Mouse (Mus musculus) thymus, adult 2 months (tissue): Measurements from ENCODE around the gene Gan.

Source experiments
- CTCF ChIP-seq: fragments of 200-500 bp; IDR thresholded peaks from 2 replicates; pipeline ENCODE4 v1.5.1; 2012; ENCODE audit warnings: mild to moderate bottlenecking, control low read depth, low read length, moderate library complexity, borderline replicate concordance; ENCODE audit not compliant: control insufficient read depth, poor library complexity, insufficient read depth; ENCODE audit errors: extremely low read depth
- POLR2A ChIP-seq: fragments of 200-500 bp; IDR thresholded peaks from 2 replicates; pipeline ENCODE4 v1.6.1; 2012; ENCODE audit warnings: mild to moderate bottlenecking, low read length, control low read depth, moderate library complexity; ENCODE audit not compliant: control insufficient read depth, poor library complexity, insufficient read depth; ENCODE audit errors: extremely low read depth

DNA sequence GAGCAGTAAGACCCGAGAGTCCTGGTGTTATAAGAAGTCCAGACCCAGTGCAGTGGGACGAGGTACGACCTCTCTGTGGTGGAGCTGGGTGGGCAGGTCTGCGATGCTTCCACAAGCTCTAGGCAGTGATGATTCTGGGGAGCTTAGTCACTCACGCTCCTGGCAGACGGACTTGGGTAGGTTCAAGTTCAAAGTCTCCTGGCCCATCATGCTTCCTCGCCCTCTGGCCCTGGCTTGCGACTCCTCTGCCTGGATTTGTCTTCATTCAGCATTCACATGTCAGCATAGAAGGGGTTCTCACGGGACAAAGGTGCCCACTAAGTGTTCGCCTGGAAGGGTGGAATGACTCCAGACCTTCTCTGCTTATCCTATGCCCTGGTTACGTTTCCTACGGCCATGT, 68.4 kb downstream of the Gan start:
- TF ChIP-seq POLR2A: no peak
- TF ChIP-seq CTCF: no peak
